Mouse (Mus musculus): ENCODE data around the gene Pdlim7.
A peak's percentile ranks its signal among the peaks of the same experiment; 100 is the strongest.

Gene Pdlim7

DNA sequence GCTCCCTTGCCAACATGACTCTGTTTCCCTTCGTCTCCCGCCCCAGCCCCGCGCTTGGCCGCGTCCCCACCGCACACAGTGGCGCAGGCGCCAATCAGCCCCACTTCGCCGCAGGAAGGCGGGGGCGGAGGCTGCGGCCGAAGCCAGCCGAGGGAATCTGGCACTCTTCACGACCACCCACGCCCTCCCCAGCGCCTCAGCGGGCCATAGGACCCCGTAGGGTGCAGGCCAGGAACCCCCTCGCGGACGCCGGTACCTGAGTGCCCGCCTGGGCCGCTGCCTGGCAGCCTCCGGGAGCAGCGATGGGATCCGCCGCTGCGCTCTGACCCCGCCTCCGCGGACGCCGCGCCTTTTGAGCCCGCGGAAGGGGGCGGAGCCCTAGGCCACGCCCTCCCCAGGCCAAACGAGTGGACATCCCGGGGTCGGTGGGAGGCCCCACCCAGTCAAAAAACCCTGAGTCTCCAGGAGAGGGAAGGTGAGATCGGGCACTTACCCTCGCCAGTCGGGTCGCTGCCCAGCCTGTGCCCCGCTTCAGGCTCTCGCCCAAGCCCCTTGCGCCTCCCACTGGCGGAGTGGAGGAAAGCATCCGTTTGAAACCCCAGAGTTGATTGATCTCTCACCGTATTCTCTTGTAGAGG lies at the start of gene Pdlim7:
Gene Pdlim7, minus strand, starts transcription at position 566 of the 638 bp plus-strand sequence.
- DNase-seq (ENCODE audit: low spot score): peak; percentile 76

GRCm38 (mm10) chr13:55557499-55557898 lies 44.0 kb upstream of the Pdlim7 start:
- DNase-seq (ENCODE audit: low spot score): no peak

- DNase-seq (ENCODE audit: low spot score): no peak
These were observed 42.4 kb upstream of the Pdlim7 start for GRCm38 (mm10) chr13:55555921-55556320.

- DNase-seq (ENCODE audit: low spot score): no peak
These were observed 35.6 kb upstream of the Pdlim7 start for GRCm38 (mm10) chr13:55549061-55549460.

DNA sequence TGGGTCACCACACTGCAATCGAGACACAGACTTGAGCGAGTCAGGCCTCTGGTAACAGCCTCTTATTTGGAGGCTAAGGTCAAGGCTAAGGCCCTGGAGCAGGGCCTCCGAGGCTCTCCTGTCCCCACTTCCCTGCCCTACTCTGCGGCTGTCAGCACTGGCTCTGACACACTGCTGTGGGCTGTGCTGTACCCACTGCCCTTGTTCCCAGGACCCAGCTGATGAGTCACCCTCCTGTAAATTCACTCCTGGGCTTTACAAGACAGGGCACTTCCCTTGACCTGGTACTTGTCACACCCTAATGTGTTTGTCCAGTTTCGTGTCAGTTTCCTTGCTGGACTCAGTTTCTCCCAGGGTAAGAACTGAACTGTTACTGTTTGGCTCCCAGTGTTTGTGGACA lies 35.0 kb upstream of the Pdlim7 start:
- DNase-seq (ENCODE audit: low spot score): no peak

- DNase-seq (ENCODE audit: low spot score): no peak
These were observed 34.4 kb upstream of the Pdlim7 start for GRCm38 (mm10) chr13:55547916-55548315.

DNA sequence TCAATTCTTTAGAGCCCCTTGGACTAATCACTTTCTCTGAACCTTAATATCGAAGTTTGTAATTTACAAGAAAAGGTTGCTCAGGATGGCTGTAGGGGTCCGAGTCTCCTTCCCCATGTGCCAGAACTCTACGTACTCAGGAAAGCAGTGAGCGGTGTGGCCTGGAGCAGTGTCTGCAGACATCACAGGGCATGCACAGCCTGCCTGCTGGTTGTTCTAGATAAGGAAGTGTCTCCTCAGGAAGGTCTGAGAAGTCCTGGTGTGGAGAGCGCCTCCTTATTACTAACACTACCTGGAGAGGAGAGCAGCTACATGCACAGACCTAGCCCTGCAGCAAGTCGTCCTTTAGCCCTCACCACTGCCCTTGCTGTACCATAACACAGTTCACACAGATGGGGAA lies 31.3 kb upstream of the Pdlim7 start:
- DNase-seq (ENCODE audit: low spot score): no peak

DNA sequence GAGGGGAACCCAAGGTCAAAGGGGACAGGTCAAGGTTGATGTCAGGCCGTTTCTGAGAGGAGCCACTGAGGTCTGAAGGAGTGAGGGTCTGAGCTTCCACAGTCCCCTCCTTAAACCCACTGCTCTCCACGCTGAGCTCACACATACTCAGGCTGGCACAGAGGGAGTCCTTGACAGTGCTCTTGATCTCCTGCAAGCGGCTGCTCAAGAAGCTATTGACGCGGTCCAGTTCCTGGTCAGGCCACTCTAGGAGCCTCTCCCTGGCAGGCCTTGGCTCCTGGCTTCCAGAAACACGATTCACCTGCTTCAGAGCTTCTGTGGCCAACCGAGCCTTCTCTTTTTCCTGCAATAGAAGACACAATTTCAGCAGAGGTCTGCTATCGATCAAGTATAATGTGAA lies 30.0 kb upstream of the Pdlim7 start:
- DNase-seq (ENCODE audit: low spot score): no peak

DNA sequence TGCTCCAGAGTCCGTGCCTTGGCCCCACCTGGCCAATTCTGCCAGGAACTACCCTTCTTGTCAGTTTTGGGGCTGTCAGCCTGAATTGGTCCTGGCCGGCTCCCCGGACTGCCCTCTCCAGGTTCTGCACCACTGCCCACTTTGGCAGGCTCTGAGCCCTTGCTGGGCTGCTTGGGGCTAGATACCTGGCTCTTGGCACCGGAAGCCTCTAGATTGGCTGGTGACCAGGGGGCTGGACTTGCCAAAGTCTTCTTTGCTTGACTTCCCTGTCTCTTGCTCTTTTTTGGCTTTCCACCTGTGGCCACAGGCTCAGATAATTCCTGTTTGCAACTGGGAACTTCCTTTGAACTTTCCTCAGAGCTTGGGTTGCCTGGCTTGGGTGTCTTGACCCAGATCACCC lies 29.4 kb upstream of the Pdlim7 start:
- DNase-seq (ENCODE audit: low spot score): no peak

- DNase-seq (ENCODE audit: low spot score): no peak
These were observed 27.5 kb upstream of the Pdlim7 start for GRCm38 (mm10) chr13:55540933-55541332.

GRCm38 (mm10) chr13:55536194-55537175 lies 23.0 kb upstream of the Pdlim7 start, which contains the start of gene Ddx41:
Ddx41 (minus strand) TSS chr13:55536658.
- DNase-seq (ENCODE audit: low spot score): peak; percentile 92

GRCm38 (mm10) chr13:55535796-55536193 lies 22.3 kb upstream of the Pdlim7 start:
- DNase-seq (ENCODE audit: low spot score): no peak

DNA sequence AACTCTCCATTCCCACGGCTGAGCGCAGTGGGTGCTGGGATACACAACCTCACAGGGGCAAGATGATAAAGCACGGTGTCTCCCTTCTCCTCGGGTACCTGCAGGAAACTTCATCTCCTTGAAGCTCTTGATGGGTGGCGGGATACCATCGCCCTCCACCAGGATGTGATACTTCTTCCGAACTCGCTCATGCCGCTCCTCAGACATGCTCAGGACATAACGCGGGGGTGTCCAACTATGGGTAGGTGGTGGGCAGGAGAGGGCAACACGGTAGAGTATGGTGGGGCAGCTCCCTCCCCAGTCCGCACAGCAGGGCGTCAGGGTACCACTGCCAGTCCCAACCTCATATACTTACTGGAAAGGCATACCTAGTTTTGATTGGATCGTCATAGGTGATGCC lies 21.7 kb upstream of the Pdlim7 start:
- DNase-seq (ENCODE audit: low spot score): no peak

GRCm38 (mm10) chr13:55529198-55529915 lies 15.9 kb upstream of the Pdlim7 start, which contains the start of gene Dok3:
Dok3 (minus strand) TSS chr13:55529296.
- no peak for DNase-seq (ENCODE audit: low spot score)

GRCm38 (mm10) chr13:55527834-55528772 lies 14.6 kb upstream of the Pdlim7 start:
- DNase-seq (ENCODE audit: low spot score): no peak

- no peak for DNase-seq (ENCODE audit: low spot score)
These were observed 13.7 kb upstream of the Pdlim7 start for GRCm38 (mm10) chr13:55527212-55527611.

GRCm38 (mm10) chr13:55525733-55526553 lies 12.5 kb upstream of the Pdlim7 start:
- no peak for DNase-seq (ENCODE audit: low spot score)

GRCm38 (mm10) chr13:55523951-55524600 lies 10.6 kb upstream of the Pdlim7 start:
- DNase-seq (ENCODE audit: low spot score): no peak

DNA sequence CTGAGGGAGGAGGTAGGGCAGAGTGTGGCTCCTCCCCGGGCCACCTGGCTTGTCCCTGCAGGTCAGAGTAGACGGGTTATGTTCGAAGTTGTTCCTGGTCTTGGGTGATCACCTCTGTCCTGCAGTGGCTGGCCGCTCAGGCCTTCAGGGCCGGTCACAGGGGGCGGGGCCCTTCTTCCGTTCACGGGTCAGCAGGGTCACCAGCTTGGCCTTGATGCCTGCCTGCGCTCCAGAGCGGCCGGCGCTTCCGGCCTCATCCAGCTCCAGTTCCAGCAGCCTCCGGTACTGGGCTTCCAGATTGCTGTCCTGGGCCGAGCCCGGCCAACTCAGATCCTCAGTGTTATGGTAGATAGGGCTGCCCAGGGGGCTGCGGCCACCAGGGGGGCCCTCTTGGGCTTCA lies 9.8 kb upstream of the Pdlim7 start:
- no peak for DNase-seq (ENCODE audit: low spot score)

DNA sequence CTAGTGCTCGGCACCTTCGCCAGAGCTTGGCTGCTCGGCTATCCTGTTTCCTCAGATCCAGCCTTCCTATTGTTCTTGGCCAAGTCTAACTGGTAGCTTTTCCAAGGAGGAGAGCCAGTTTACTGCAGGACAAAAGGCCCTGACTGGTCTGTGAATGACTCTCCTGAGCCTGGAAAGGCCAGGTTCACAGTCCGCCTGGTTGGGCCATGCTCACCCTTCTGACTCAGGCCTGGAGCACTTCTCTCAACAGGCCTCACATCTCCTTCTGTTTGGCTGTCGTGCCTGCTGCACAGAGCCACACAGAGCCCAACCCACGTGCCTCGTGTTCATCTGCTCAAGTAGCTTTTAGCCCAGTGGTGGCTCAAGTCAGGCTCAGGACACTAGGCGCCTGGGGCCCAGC lies 9.3 kb upstream of the Pdlim7 start:
- no peak for DNase-seq (ENCODE audit: low spot score)

All from urinary bladder, postnatal 10 days (tissue).